In the genomic region with DNA sequence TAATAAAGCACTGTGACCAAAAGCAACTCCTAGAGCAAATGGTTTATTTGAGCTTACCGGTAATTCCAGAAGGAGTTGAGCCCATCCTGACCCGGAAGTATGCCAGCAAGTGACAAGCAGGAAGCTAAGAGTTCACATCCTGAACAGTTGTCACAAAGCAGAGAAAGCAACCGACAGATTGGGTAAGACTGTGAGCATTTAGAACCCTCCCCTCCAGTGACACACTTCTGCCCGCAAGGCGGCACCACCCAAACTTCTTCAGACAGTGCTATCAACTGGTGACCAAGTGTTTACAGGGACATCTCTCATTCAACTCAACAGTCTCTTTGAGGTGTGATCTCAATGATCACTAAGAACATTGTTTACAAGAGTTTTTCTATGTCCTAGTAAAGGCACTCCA, we compare ENCODE assay signal across 22 mouse cellular contexts. TPM values are rescaled to one million over a fixed set of nuclear protein-coding genes. Genes with fewer than 3 reads are reported as not detected.
A peak's percentile ranks its signal among the peaks of the same experiment; 100 is the strongest.
DNase-seq lines count a peak whose midpoint lies in the region; ATAC-seq lines count a peak whose summit lies in the region.
"Had no signal": no experiment of that assay in that cellular context is flagged by ENCODE, and none has a peak within 500 bp of the region (broad histone marks: within the 10 kb centered on the region; RNA-seq: fewer than 3 reads in every experiment).

No protein-coding gene starts in this region.

- peak; percentile 11 for DNase-seq in lung, postnatal 25 days (ENCODE audit: low spot score)
- DNase-seq in lung, postnatal 10 days: no peak
- peak; percentile 55 to 65 for DNase-seq in B cell, adult 2 months
- no peak for DNase-seq in adipocyte (ENCODE audit: low spot score)
- DNase-seq in adrenal gland, postnatal 36 days: no peak
- DNase-seq in gastrocnemius, postnatal 25 days: no peak
- DNase-seq: adrenal gland, postnatal 14 days; cerebellum, adult 11-12 months; cerebellum, postnatal 14 days; gastrocnemius, adult 2 months; kidney, adult 8-10 months; kidney, postnatal 10 days; layer of hippocampus, postnatal 36 days; left cerebral cortex, postnatal 4 days; liver, postnatal 0 days; thymus, adult 18-20 months; thymus, postnatal 25 days had no signal

- 0 out of 2 replicates have a peak, but pooled peaks have one; percentile 35 for ATAC-seq in granulocyte monocyte progenitor cell, adult 5-6 weeks (replicated peaks; ENCODE audit: poor library complexity, severe bottlenecking)
- ATAC-seq in neutrophil, adult 5-6 weeks (ENCODE audit: extremely low read depth, insufficient number of reproducible peaks, low FRiP score, poor library complexity, severe bottlenecking): peak; percentile 55; the same call in 1 of the 2 replicates
- ATAC-seq: forebrain, embryonic 16.5 days; intestine, embryonic 16.5 days; liver, embryonic 12.5 days; liver, postnatal 0 days had no signal

RNA-seq across cellular contexts. Expression of a gene that starts 48.9 kb away (rescaled TPM):
- total RNA-seq in granulocyte monocyte progenitor cell, adult 5-6 weeks (2014; fragmentation: Nextera tagmentation): 36.6 and 52.1 TPM in 2 replicates
- total RNA-seq in granulocyte monocyte progenitor cell, adult 5-6 weeks (2017): 38.9 and 53.7 TPM in 2 replicates
- total RNA-seq in neutrophil, adult 5-6 weeks (2017): 8.1 and 9.2 TPM in 2 replicates
- 100 to 1,000 TPM in 1 of 2 experiments, 10 to 100 TPM in 1; 49.6 to 104 TPM for total RNA-seq in adrenal gland, postnatal 36 days (2021)
- 10 to 100 TPM; 14.9 to 16.0 TPM for total RNA-seq in gastrocnemius, postnatal 25 days (2021)

Comparison
In these comparisons a context has a peak if more than half of its experiments do, and no peak if none do; other contexts are left out.
1. DNase-seq: peak in lung, postnatal 25 days (single experiment) and B cell, adult 2 months (2 of 2); none in lung, postnatal 10 days (single experiment), adipocyte (single experiment), adrenal gland, postnatal 36 days (0 of 2) and gastrocnemius, postnatal 25 days (single experiment).